Mouse (Mus musculus) ES-Bruce4 (cell line): Measurements from ENCODE around the gene Nemf.

ENCODE experiments used
- CTCF ChIP-seq: IDR thresholded peaks from one replicate; pipeline ENCODE4 v1.8.1; 2011; ENCODE audit warnings: low read depth, low read length
- EP300 ChIP-seq: IDR thresholded peaks from 2 replicates; pipeline ENCODE4 v1.6.1; 2011; ENCODE audit warnings: low read depth, low read length; ENCODE audit not compliant: insufficient read depth
- POLR2A ChIP-seq: IDR thresholded peaks from one replicate; pipeline ENCODE4 v1.8.1; 2011; ENCODE audit warnings: low read length; ENCODE audit not compliant: insufficient read depth

- no peak for TF ChIP-seq POLR2A
- no peak for TF ChIP-seq EP300
- TF ChIP-seq CTCF = no peak
Measured at GRCm38 (mm10) chr12:69287535-69287934, 69.4 kb downstream of the Nemf start.
